Mouse (Mus musculus): ENCODE data around the gene Kdm4c. TPM values are rescaled to one million over a fixed set of nuclear protein-coding genes. Genes with fewer than 3 reads are reported as not detected.
"Not testable (repeated sequence)": the region's sequence is repeated elsewhere in the genome, so short reads cannot be mapped to it uniquely, and the experiment has no call there.

Kdm4c gene
- polyA plus RNA-seq, 1 experiment from 2014 or later = 14.3 TPM

GRCm38 (mm10) chr4:74357479-74357878, 115.2 kb downstream of the Kdm4c start:
- no peak overlapping the region for H3K27ac ChIP-seq (ENCODE audit: low read depth, low read length)
- H3K9ac ChIP-seq (ENCODE audit: low read length) = no peak overlapping the region
- no peak overlapping the region for H3K4me3 ChIP-seq (ENCODE audit: low read depth, low read length)
- H3K4me1 ChIP-seq (replicated peaks; ENCODE audit: control insufficient read depth, insufficient read depth, low read length) = no peaks in the 10 kb centered on the region
- WGBS = 88% methylated on average over 4 of the region's 4 CpGs
- no peaks in the 10 kb centered on the region; the same call in 1 of the 2 replicates for H3K36me3 ChIP-seq (ENCODE audit: control insufficient read depth, insufficient read depth, low read length)
- H3K9me3 ChIP-seq (ENCODE audit: control insufficient read depth, low read length) = no peaks in the 10 kb centered on the region
- no peaks in the 10 kb centered on the region for H3K27me3 ChIP-seq (ENCODE audit: control insufficient read depth, insufficient read depth, low read length)
- DNase-seq (ENCODE audit: low spot score) (no peak), ATAC-seq (replicated peaks; ENCODE audit: low FRiP score) (no peak)
- H3K4me2 ChIP-seq (ENCODE audit: low read depth, low read length, severe bottlenecking) = no peak overlapping the region

- ATAC-seq (replicated peaks; ENCODE audit: low FRiP score) (no peak), DNase-seq (ENCODE audit: low spot score) (no peak)
- no peak overlapping the region for H3K4me2 ChIP-seq (ENCODE audit: low read depth, low read length, severe bottlenecking)
- no peak overlapping the region for H3K27ac ChIP-seq (ENCODE audit: low read depth, low read length)
- no peaks in the 10 kb centered on the region; the same call in 1 of the 2 replicates for H3K36me3 ChIP-seq (ENCODE audit: control insufficient read depth, insufficient read depth, low read length)
- no peak overlapping the region for H3K9ac ChIP-seq (ENCODE audit: low read length)
- H3K27me3 ChIP-seq (ENCODE audit: control insufficient read depth, insufficient read depth, low read length) = no peaks in the 10 kb centered on the region
- WGBS = 97% methylated on average over 3 of the region's 3 CpGs
- H3K9me3 ChIP-seq (ENCODE audit: control insufficient read depth, low read length) = no peaks in the 10 kb centered on the region
- H3K4me1 ChIP-seq (replicated peaks; ENCODE audit: control insufficient read depth, insufficient read depth, low read length) = no peaks in the 10 kb centered on the region
- H3K4me3 ChIP-seq (ENCODE audit: low read depth, low read length) = no peak overlapping the region
These were observed 118.0 kb downstream of the Kdm4c start for GRCm38 (mm10) chr4:74360274-74360673.

- no peak for ATAC-seq (replicated peaks; ENCODE audit: low FRiP score)
- no peak overlapping the region for H3K27ac ChIP-seq (ENCODE audit: low read depth, low read length)
These were observed 144.3 kb downstream of the Kdm4c start for GRCm38 (mm10) chr4:74386583-74386982.

GRCm38 (mm10) chr4:74393162-74393561, 150.9 kb downstream of the Kdm4c start:
- 91% methylated on average over 2 of the region's 2 CpGs for WGBS
- Histone ChIP-seq H3K9me3 (ENCODE audit: control insufficient read depth, low read length) (no peaks in the 10 kb centered on the region; the same call in 1 of the 2 replicates), H3K4me1 (replicated peaks; ENCODE audit: control insufficient read depth, insufficient read depth, low read length) (no peaks in the 10 kb centered on the region), H3K4me2 (ENCODE audit: low read depth, low read length, severe bottlenecking) (no peak overlapping the region), H3K27ac (ENCODE audit: low read depth, low read length) (no peak overlapping the region), H3K36me3 (ENCODE audit: control insufficient read depth, insufficient read depth, low read length) (no peaks in the 10 kb centered on the region), H3K27me3 (ENCODE audit: control insufficient read depth, insufficient read depth, low read length) (no peaks in the 10 kb centered on the region), H3K4me3 (ENCODE audit: low read depth, low read length) (no peak overlapping the region), H3K9ac (ENCODE audit: low read length) (no peak overlapping the region)
- no peak for ATAC-seq (replicated peaks; ENCODE audit: low FRiP score)
- no peak for DNase-seq (ENCODE audit: low spot score)

More at GRCm38 (mm10) chr4:74386583-74386982, 144.3 kb downstream of the Kdm4c start:
- 86% methylated on average over 4 of the region's 4 CpGs for WGBS
- DNase-seq (ENCODE audit: low spot score) = no peak
- Histone ChIP-seq H3K36me3 (ENCODE audit: control insufficient read depth, insufficient read depth, low read length) (no peaks in the 10 kb centered on the region), H3K4me1 (replicated peaks; ENCODE audit: control insufficient read depth, insufficient read depth, low read length) (no peaks in the 10 kb centered on the region), H3K9ac (ENCODE audit: low read length) (no peak overlapping the region), H3K4me3 (ENCODE audit: low read depth, low read length) (no peak overlapping the region), H3K4me2 (ENCODE audit: low read depth, low read length, severe bottlenecking) (no peak overlapping the region), H3K27me3 (ENCODE audit: control insufficient read depth, insufficient read depth, low read length) (no peaks in the 10 kb centered on the region), H3K9me3 (ENCODE audit: control insufficient read depth, low read length) (no peaks in the 10 kb centered on the region)

GRCm38 (mm10) chr4:74396562-74396961, 154.3 kb downstream of the Kdm4c start:
- Histone ChIP-seq H3K9me3 (ENCODE audit: control insufficient read depth, low read length) (no peaks in the 10 kb centered on the region; the same call in 1 of the 2 replicates), H3K27me3 (ENCODE audit: control insufficient read depth, insufficient read depth, low read length) (no peaks in the 10 kb centered on the region), H3K4me3 (ENCODE audit: low read depth, low read length) (no peak overlapping the region), H3K4me1 (replicated peaks; ENCODE audit: control insufficient read depth, insufficient read depth, low read length) (0 out of 2 replicates have a peak, but pooled peaks cover 2% of the 10 kb centered on the region), H3K9ac (ENCODE audit: low read length) (no peak overlapping the region), H3K36me3 (ENCODE audit: control insufficient read depth, insufficient read depth, low read length) (no peaks in the 10 kb centered on the region), H3K4me2 (ENCODE audit: low read depth, low read length, severe bottlenecking) (no peak overlapping the region), H3K27ac (ENCODE audit: low read depth, low read length) (no peak overlapping the region)
- ATAC-seq (replicated peaks; ENCODE audit: low FRiP score) = no peak
- no peak for DNase-seq (ENCODE audit: low spot score)
- 94% methylated on average over 5 of the region's 5 CpGs for WGBS

- not testable (repeated sequence) for H3K27ac ChIP-seq (ENCODE audit: low read depth, low read length); H3K9ac ChIP-seq (ENCODE audit: low read length); H3K4me2 ChIP-seq (ENCODE audit: low read depth, low read length, severe bottlenecking); H3K4me3 ChIP-seq (ENCODE audit: low read depth, low read length); H3K36me3 ChIP-seq (ENCODE audit: control insufficient read depth, insufficient read depth, low read length); H3K27me3 ChIP-seq (ENCODE audit: control insufficient read depth, insufficient read depth, low read length); H3K4me1 ChIP-seq (replicated peaks; ENCODE audit: control insufficient read depth, insufficient read depth, low read length); H3K9me3 ChIP-seq (ENCODE audit: control insufficient read depth, low read length); DNase-seq (ENCODE audit: low spot score)
- WGBS = 62% methylated on average over 7 of the region's 7 CpGs
- peak; percentile 56; the same call in 1 of the 2 replicates for ATAC-seq (replicated peaks; ENCODE audit: low FRiP score)
These were observed 159.5 kb downstream of the Kdm4c start for GRCm38 (mm10) chr4:74401617-74402313.

GRCm38 (mm10) chr4:74408731-74409130, 166.4 kb downstream of the Kdm4c start:
- no peak for DNase-seq (ENCODE audit: low spot score)
- 81% methylated on average over 1 of the region's 1 CpGs for WGBS
- no peak for ATAC-seq (replicated peaks; ENCODE audit: low FRiP score)
- Histone ChIP-seq H3K4me1 (replicated peaks; ENCODE audit: control insufficient read depth, insufficient read depth, low read length) (no peaks in the 10 kb centered on the region), H3K4me2 (ENCODE audit: low read depth, low read length, severe bottlenecking) (no peak overlapping the region), H3K9me3 (ENCODE audit: control insufficient read depth, low read length) (no peaks in the 10 kb centered on the region), H3K36me3 (ENCODE audit: control insufficient read depth, insufficient read depth, low read length) (no peaks in the 10 kb centered on the region; the same call in 1 of the 2 replicates), H3K4me3 (ENCODE audit: low read depth, low read length) (no peak overlapping the region), H3K27ac (ENCODE audit: low read depth, low read length) (no peak overlapping the region), H3K9ac (ENCODE audit: low read length) (no peak overlapping the region), H3K27me3 (ENCODE audit: control insufficient read depth, insufficient read depth, low read length) (no peaks in the 10 kb centered on the region)

- no peak overlapping the region for H3K4me3 ChIP-seq (ENCODE audit: low read depth, low read length)
- H3K4me2 ChIP-seq (ENCODE audit: low read depth, low read length, severe bottlenecking) = no peak overlapping the region
- no peaks in the 10 kb centered on the region for H3K9me3 ChIP-seq (ENCODE audit: control insufficient read depth, low read length)
- no peak overlapping the region for H3K9ac ChIP-seq (ENCODE audit: low read length)
- no peak for ATAC-seq (replicated peaks; ENCODE audit: low FRiP score)
- WGBS = 78% methylated on average over 1 of the region's 1 CpGs
- no peaks in the 10 kb centered on the region for H3K27me3 ChIP-seq (ENCODE audit: control insufficient read depth, insufficient read depth, low read length)
- no peak overlapping the region for H3K27ac ChIP-seq (ENCODE audit: low read depth, low read length)
- H3K36me3 ChIP-seq (ENCODE audit: control insufficient read depth, insufficient read depth, low read length) = no peaks in the 10 kb centered on the region
- no peak for DNase-seq (ENCODE audit: low spot score)
- H3K4me1 ChIP-seq (replicated peaks; ENCODE audit: control insufficient read depth, insufficient read depth, low read length) = no peaks in the 10 kb centered on the region
These were observed 177.5 kb downstream of the Kdm4c start for GRCm38 (mm10) chr4:74419794-74420193.

All from forebrain, embryonic 11.5 days (tissue).